Mouse (Mus musculus) heart, embryonic 12.5 days (tissue): ENCODE data around the gene 2210010C04Rik. TPM values are rescaled to one million over a fixed set of nuclear protein-coding genes. Genes with fewer than 3 reads are reported as not detected.

Experiments used
- ATAC-seq: fragments of 200-750 bp; cut with Nextera tagmentation; 2 replicates; pipeline ENCODE4 v1.8.0; 2017; ENCODE audit warnings: moderate TSS enrichment, moderate library complexity; ENCODE audit not compliant: insufficient number of reproducible peaks, low FRiP score
- H3K27ac ChIP-seq: fragments of 300-500 bp; sonication (generic); 2 replicates; pipeline ENCODE4 v1.5.1; 2016; ENCODE audit warnings: mild to moderate bottlenecking, moderate library complexity; ENCODE audit not compliant: poor library complexity, severe bottlenecking
- H3K27me3 ChIP-seq: fragments of 300-500 bp; sonication (generic); replicated peaks from 2 replicates; pipeline ENCODE4 v1.6.1; 2016; ENCODE audit warnings: mild to moderate bottlenecking, moderate library complexity
- H3K36me3 ChIP-seq: fragments of 300-500 bp; sonication (generic); 2 replicates; pipeline ENCODE4 v1.6.1; 2016; ENCODE audit warnings: mild to moderate bottlenecking, moderate library complexity
- H3K4me1 ChIP-seq: fragments of 300-500 bp; sonication (generic); replicated peaks from 2 replicates; pipeline ENCODE4 v1.6.1; 2016; ENCODE audit warnings: mild to moderate bottlenecking
- H3K4me2 ChIP-seq: fragments of 300-500 bp; sonication (generic); 2 replicates; pipeline ENCODE4 v1.6.1; 2016; ENCODE audit warnings: mild to moderate bottlenecking, moderate library complexity
- H3K4me3 ChIP-seq: fragments of 300-500 bp; sonication (generic); 2 replicates; pipeline ENCODE4 v1.5.1; 2016; ENCODE audit warnings: mild to moderate bottlenecking
- H3K9ac ChIP-seq: fragments of 300-500 bp; sonication (generic); 2 replicates; pipeline ENCODE4 v1.6.1; 2016; ENCODE audit warnings: mild to moderate bottlenecking, moderate library complexity
- H3K9me3 ChIP-seq: fragments of 300-500 bp; sonication (generic); replicated peaks from 2 replicates; pipeline ENCODE4 v1.6.1; 2016; ENCODE audit warnings: mild to moderate bottlenecking, moderate library complexity
- WGBS: fragments of 180-500 bp; shearing (Covaris S2); methylation state at CpG from one replicate; pipeline ENCODE4 v1.1.7; 2016; 5-methylcytosine and 5-hydroxymethylcytosine counted together
- polyA plus RNA-seq: library from polyadenylated mRNA; unstranded; fragments of >200 nt; fragmentation: Nextera tagmentation; extraction: Ambion mirVana; gene quantifications from 2 replicates; pipeline ENCODE4 v1.2.1, GENCODE M21; 2016

2210010C04Rik gene
- polyA plus RNA-seq = not detected in 2 replicates

- Histone ChIP-seq H3K27me3 (no peaks in the 10 kb centered on the region), H3K9me3 (no peaks in the 10 kb centered on the region), H3K9ac (no peak within 1 kb of the TSS), H3K36me3 (no peaks in the 10 kb centered on the region), H3K4me3 (no peak within 1 kb of the TSS), H3K4me1 (no peaks in the 10 kb centered on the region), H3K27ac (no peak within 1 kb of the TSS), H3K4me2 (no peak within 1 kb of the TSS)
- no peak for ATAC-seq
Observed at GRCm38 (mm10) chr6:41035409-41035808, at the start of gene 2210010C04Rik. 2210010C04Rik (minus strand) TSS chr6:41035509.

GRCm38 (mm10) chr6:41080121-41080520, 44.8 kb upstream of the 2210010C04Rik start:
- no peaks in the 10 kb centered on the region for H3K9me3 ChIP-seq
- no peak overlapping the region for H3K4me2 ChIP-seq
- no peaks in the 10 kb centered on the region for H3K27me3 ChIP-seq
- no peak overlapping the region for H3K27ac ChIP-seq
- H3K9ac ChIP-seq = no peak overlapping the region
- no peaks in the 10 kb centered on the region for H3K36me3 ChIP-seq
- no peak overlapping the region for H3K4me3 ChIP-seq
- ATAC-seq = no peak
- H3K4me1 ChIP-seq = no peaks in the 10 kb centered on the region

- WGBS = 61% methylated on average over 3 of the region's 3 CpGs
- H3K27ac ChIP-seq = no peak overlapping the region
- no peaks in the 10 kb centered on the region for H3K36me3 ChIP-seq
- no peaks in the 10 kb centered on the region for H3K27me3 ChIP-seq
- no peaks in the 10 kb centered on the region for H3K4me1 ChIP-seq
- ATAC-seq = no peak
- no peak overlapping the region for H3K9ac ChIP-seq
- H3K4me2 ChIP-seq = no peak overlapping the region
- H3K9me3 ChIP-seq = no peaks in the 10 kb centered on the region
- no peak overlapping the region for H3K4me3 ChIP-seq
Observed at GRCm38 (mm10) chr6:41078539-41079303, 43.4 kb upstream of the 2210010C04Rik start.

- no peaks in the 10 kb centered on the region for H3K4me1 ChIP-seq
- ATAC-seq = no peak
- 70% methylated on average over 2 of the region's 2 CpGs for WGBS
- no peaks in the 10 kb centered on the region for H3K36me3 ChIP-seq
- no peak overlapping the region for H3K9ac ChIP-seq
- H3K9me3 ChIP-seq = no peaks in the 10 kb centered on the region
- H3K27ac ChIP-seq = no peak overlapping the region
- no peaks in the 10 kb centered on the region for H3K27me3 ChIP-seq
- no peak overlapping the region for H3K4me3 ChIP-seq
- no peak overlapping the region for H3K4me2 ChIP-seq
Observed at GRCm38 (mm10) chr6:41075753-41076152, 40.4 kb upstream of the 2210010C04Rik start.

- Histone ChIP-seq H3K27ac (no peak overlapping the region), H3K4me3 (no peak overlapping the region), H3K36me3 (no peaks in the 10 kb centered on the region), H3K9ac (no peak overlapping the region), H3K9me3 (no peaks in the 10 kb centered on the region), H3K4me2 (no peak overlapping the region), H3K4me1 (no peaks in the 10 kb centered on the region), H3K27me3 (no peaks in the 10 kb centered on the region)
- ATAC-seq = no peak
- 82% methylated on average over 6 of the region's 6 CpGs for WGBS
Observed at GRCm38 (mm10) chr6:41063332-41063731, 28.0 kb upstream of the 2210010C04Rik start.

GRCm38 (mm10) chr6:41062746-41063145, 27.4 kb upstream of the 2210010C04Rik start:
- Histone ChIP-seq H3K27ac (no peak overlapping the region), H3K4me2 (no peak overlapping the region), H3K4me1 (no peaks in the 10 kb centered on the region), H3K4me3 (no peak overlapping the region), H3K27me3 (no peaks in the 10 kb centered on the region), H3K9me3 (no peaks in the 10 kb centered on the region), H3K9ac (no peak overlapping the region), H3K36me3 (no peaks in the 10 kb centered on the region)
- no peak for ATAC-seq
- WGBS = 67% methylated on average over 3 of the region's 3 CpGs

- no peak overlapping the region for H3K4me3 ChIP-seq
- no peak for ATAC-seq
- no peaks in the 10 kb centered on the region for H3K36me3 ChIP-seq
- 73% methylated on average over 2 of the region's 2 CpGs for WGBS
- no peaks in the 10 kb centered on the region for H3K4me1 ChIP-seq
- H3K9me3 ChIP-seq = no peaks in the 10 kb centered on the region
- no peak overlapping the region for H3K9ac ChIP-seq
- no peak overlapping the region for H3K27ac ChIP-seq
- no peaks in the 10 kb centered on the region for H3K27me3 ChIP-seq
- H3K4me2 ChIP-seq = no peak overlapping the region
Observed at GRCm38 (mm10) chr6:41062081-41062480, 26.8 kb upstream of the 2210010C04Rik start.

GRCm38 (mm10) chr6:41061085-41061484, 25.8 kb upstream of the 2210010C04Rik start:
- Histone ChIP-seq H3K9me3 (no peaks in the 10 kb centered on the region), H3K27ac (no peak overlapping the region), H3K4me2 (no peak overlapping the region), H3K36me3 (no peaks in the 10 kb centered on the region), H3K4me3 (no peak overlapping the region), H3K27me3 (no peaks in the 10 kb centered on the region), H3K9ac (no peak overlapping the region), H3K4me1 (no peaks in the 10 kb centered on the region)
- no peak for ATAC-seq
- 67% methylated on average over 5 of the region's 5 CpGs for WGBS

- WGBS = 53% methylated on average over 5 of the region's 5 CpGs
- ATAC-seq = no peak
- Histone ChIP-seq H3K4me1 (peaks cover 4% of the 10 kb centered on the region; the same call in 1 of the 2 replicates), H3K4me2 (no peak overlapping the region), H3K4me3 (no peak overlapping the region), H3K9me3 (no peaks in the 10 kb centered on the region), H3K36me3 (no peaks in the 10 kb centered on the region), H3K27me3 (no peaks in the 10 kb centered on the region), H3K9ac (no peak overlapping the region), H3K27ac (no peak overlapping the region)
Observed at GRCm38 (mm10) chr6:41057653-41058052, 22.3 kb upstream of the 2210010C04Rik start.

- no peak overlapping the region for H3K9ac ChIP-seq
- no peak for ATAC-seq
- no peak overlapping the region for H3K27ac ChIP-seq
- H3K4me3 ChIP-seq = no peak overlapping the region
- no peaks in the 10 kb centered on the region for H3K27me3 ChIP-seq
- no peak overlapping the region for H3K4me2 ChIP-seq
- H3K4me1 ChIP-seq = peaks cover 4% of the 10 kb centered on the region; the same call in 1 of the 2 replicates
- no peaks in the 10 kb centered on the region for H3K36me3 ChIP-seq
- 34% methylated on average over 2 of the region's 2 CpGs for WGBS
- no peaks in the 10 kb centered on the region for H3K9me3 ChIP-seq
Observed at GRCm38 (mm10) chr6:41055581-41055980, 20.3 kb upstream of the 2210010C04Rik start.

GRCm38 (mm10) chr6:41054379-41054778, 19.1 kb upstream of the 2210010C04Rik start:
- H3K4me1 ChIP-seq = peaks cover 4% of the 10 kb centered on the region; the same call in 1 of the 2 replicates
- no peaks in the 10 kb centered on the region for H3K9me3 ChIP-seq
- H3K4me2 ChIP-seq = no peak overlapping the region
- H3K9ac ChIP-seq = no peak overlapping the region
- 64% methylated on average over 2 of the region's 2 CpGs for WGBS
- no peaks in the 10 kb centered on the region for H3K27me3 ChIP-seq
- no peak overlapping the region for H3K4me3 ChIP-seq
- H3K36me3 ChIP-seq = no peaks in the 10 kb centered on the region
- no peak for ATAC-seq
- H3K27ac ChIP-seq = no peak overlapping the region

GRCm38 (mm10) chr6:41051824-41052223, 16.5 kb upstream of the 2210010C04Rik start:
- 75% methylated on average over 4 of the region's 4 CpGs for WGBS
- no peaks in the 10 kb centered on the region for H3K27me3 ChIP-seq
- ATAC-seq = no peak
- no peak overlapping the region for H3K9ac ChIP-seq
- no peak overlapping the region for H3K27ac ChIP-seq
- no peaks in the 10 kb centered on the region for H3K36me3 ChIP-seq
- peaks cover 4% of the 10 kb centered on the region; the same call in 1 of the 2 replicates for H3K4me1 ChIP-seq
- no peaks in the 10 kb centered on the region for H3K9me3 ChIP-seq
- H3K4me2 ChIP-seq = no peak overlapping the region
- H3K4me3 ChIP-seq = no peak overlapping the region
